Mouse (Mus musculus): ENCODE results near the gene Cmtr1.

Cmtr1 gene

DNA sequence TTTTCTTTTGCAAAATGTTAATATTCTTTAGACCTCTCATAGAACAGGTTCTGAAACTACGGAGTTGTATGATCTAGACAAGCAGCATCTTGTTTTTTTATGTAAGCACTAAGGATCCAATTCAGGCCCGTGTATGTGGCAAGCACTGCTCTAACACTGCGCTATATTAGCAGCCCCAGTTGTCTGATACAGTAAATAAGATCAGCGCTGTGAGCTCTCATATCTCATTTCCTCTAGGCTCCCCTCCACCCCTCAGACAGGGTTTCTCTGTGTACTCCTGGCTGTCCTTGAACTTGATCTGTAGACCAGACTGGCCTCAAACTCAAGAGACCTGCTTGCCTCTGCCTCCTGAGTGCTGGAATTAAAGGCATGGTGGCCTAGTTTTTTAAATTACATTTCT is 8.6 kb downstream of the Cmtr1 start:
- no peak for DNase-seq (ENCODE audit: low spot score in 2 of 2)

GRCm38 (mm10) chr17:29669936-29670335 is 9.5 kb downstream of the Cmtr1 start:
- DNase-seq (ENCODE audit: low spot score in 2 of 2): no peak

DNA sequence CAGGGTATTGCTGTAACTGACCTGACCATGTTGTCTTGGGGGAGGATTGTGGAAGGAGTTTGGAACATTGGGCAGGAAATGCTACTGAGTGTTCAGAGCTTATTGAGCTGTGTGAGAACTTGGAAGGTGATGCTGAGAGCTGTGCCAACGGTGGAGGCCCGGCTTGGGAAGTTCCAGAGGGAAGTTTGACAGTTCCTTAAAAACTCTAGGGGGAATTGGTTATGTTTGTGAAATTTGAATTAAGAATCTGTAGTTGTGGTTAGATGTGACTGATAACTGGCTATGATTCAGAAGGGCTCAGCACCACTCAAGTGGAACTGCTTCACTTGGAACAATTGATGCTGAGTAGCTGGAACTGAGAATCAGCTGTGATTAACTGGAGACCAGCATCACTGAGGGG is 10.6 kb downstream of the Cmtr1 start:
- DNase-seq (ENCODE audit: low spot score in 2 of 2): no peak

- DNase-seq (ENCODE audit: low spot score in 2 of 2): no peak
Measured at GRCm38 (mm10) chr17:29673325-29673724, 12.9 kb downstream of the Cmtr1 start.

- DNase-seq (ENCODE audit: low spot score in 2 of 2): no peak
Measured at GRCm38 (mm10) chr17:29678526-29678925, 18.1 kb downstream of the Cmtr1 start.

DNA sequence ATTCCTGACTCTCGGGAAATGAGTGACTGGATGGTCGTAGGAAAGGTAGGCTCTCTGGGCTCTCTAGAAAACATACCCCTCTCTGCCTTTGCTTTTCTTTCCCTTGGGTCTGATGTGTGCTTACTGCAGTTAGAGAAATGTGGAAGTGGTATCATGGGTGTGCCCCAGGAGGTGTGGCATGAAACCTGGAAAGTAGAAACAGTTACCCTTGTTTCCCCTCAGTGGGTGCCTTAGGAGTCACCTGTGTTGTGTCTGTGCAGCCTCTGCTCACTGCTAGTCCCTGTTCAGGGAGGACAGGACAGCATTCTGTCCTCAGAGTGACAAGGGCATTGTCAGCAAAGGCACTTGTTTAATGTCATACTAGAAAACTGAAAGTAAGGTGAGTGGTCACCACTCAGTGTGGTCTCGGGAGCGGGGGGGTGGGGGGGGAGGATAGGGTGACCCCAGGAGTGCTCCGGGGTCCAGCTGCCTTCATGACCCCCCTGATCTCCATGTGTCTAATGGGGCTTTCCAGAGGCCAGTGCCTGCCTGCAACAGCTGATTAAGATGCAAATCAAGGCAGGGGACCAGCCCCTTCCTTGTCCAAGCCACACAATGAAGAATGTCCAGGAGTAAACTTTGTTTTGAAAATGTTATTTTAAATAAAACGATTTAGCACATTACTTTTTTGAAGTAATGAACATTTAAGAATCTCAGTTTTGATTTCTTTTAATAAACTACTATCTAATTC is 18.8 kb downstream of the Cmtr1 start:
- no peak for DNase-seq (ENCODE audit: low spot score in 2 of 2)

DNA sequence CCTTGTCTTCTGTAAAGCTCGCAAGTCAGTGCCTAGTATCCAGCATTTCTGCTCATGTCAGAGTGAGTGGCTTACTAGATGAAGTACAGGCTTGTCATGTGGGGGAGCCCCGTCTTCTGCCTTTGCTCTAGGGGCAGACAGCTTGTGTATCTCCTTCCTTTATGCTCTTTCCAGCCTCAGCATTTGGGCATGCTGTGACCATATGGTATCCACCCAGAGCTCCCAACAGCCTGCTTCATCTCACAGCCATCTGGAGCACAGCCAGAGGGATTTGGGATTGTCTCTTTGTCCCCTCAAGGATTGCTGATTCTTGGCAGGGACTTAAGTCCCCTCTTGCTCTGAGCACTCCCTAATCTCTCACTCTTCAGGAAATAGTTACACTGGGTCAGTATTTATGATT is 19.8 kb downstream of the Cmtr1 start:
- no peak for DNase-seq (ENCODE audit: low spot score in 2 of 2)

GRCm38 (mm10) chr17:29680921-29681320 is 20.5 kb downstream of the Cmtr1 start:
- DNase-seq (ENCODE audit: low spot score in 2 of 2): no peak

DNA sequence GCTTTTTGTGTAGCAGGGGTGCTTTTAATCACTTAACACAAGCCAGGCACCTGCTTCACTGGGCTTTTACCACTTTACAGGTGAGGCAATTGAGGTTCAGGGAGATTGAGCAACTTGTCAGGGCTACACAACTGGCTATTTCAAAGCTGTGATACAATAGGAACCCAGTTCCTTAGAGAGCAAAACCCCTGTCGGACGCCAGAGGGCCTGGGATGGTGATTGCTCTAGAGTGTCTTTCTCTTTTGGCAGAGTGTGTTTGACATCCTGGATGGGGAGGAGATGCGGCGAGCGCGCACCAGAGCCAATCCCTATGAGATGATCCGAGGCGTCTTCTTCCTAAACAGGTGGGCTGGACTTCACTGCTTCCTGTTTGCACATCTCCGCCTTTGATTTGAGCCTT is 21.3 kb downstream of the Cmtr1 start:
- DNase-seq (ENCODE audit: low spot score in 2 of 2): no peak

DNA sequence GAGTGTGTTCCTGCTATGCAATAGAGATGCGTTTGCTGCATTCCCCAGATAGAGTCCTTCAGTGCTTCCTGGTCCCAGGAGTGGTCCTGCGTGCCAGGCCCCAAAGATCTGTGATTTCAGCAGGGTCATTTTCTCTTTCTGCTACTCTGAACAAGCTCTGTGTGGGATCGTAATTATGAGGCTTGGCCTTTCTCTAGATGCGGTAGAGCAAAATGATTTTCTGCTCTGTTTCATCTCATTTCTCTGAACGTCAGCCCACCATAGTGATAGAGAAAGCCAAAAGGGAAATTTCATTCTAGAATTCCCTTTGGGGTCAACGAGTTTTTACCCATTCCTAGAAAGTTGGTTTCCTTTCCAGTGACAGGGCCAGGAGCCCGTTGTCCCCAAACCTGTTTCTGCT is 21.9 kb downstream of the Cmtr1 start:
- DNase-seq (ENCODE audit: low spot score in 2 of 2): no peak

- DNase-seq (ENCODE audit: low spot score in 2 of 2): no peak
Measured at GRCm38 (mm10) chr17:29683127-29683526, 22.7 kb downstream of the Cmtr1 start.

- no peak for DNase-seq (ENCODE audit: low spot score in 2 of 2)
Measured at GRCm38 (mm10) chr17:29684275-29684674, 23.9 kb downstream of the Cmtr1 start.

- DNase-seq (ENCODE audit: low spot score in 2 of 2): no peak
Measured at GRCm38 (mm10) chr17:29686771-29687170, 26.4 kb downstream of the Cmtr1 start.

GRCm38 (mm10) chr17:29687373-29687772 is 27.0 kb downstream of the Cmtr1 start:
- DNase-seq (ENCODE audit: low spot score in 2 of 2): no peak

GRCm38 (mm10) chr17:29688610-29689009 is 28.2 kb downstream of the Cmtr1 start:
- no peak for DNase-seq (ENCODE audit: low spot score in 2 of 2)

DNA sequence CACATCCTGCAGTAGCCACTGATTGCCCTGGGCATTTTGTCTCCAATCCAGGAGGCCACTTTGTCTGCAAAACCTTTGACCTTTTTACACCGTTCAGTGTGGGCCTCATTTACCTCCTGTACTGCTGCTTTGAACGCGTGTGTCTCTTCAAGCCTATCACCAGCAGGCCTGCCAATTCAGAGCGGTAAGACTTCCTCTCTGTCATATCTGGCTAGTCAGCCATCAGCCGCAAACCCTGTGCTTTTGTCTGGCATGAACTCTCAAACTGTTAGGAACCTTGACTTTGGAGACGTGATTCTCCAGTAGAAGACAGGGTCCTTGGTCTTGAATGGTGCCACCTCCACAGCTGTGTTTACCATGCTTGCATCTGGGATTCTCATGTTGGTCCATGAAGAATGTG is 29.9 kb downstream of the Cmtr1 start:
- no peak for DNase-seq (ENCODE audit: low spot score in 2 of 2)

GRCm38 (mm10) chr17:29692827-29693226 is 32.4 kb downstream of the Cmtr1 start:
- no peak for DNase-seq (ENCODE audit: low spot score in 2 of 2)

- no peak for DNase-seq (ENCODE audit: low spot score in 2 of 2)
Measured at GRCm38 (mm10) chr17:29693571-29693970, 33.2 kb downstream of the Cmtr1 start.

GRCm38 (mm10) chr17:29694516-29694915 is 34.1 kb downstream of the Cmtr1 start:
- no peak for DNase-seq (ENCODE audit: low spot score in 2 of 2)

GRCm38 (mm10) chr17:29696940-29697339 is 36.5 kb downstream of the Cmtr1 start:
- no peak for DNase-seq (ENCODE audit: low spot score in 2 of 2)

DNA sequence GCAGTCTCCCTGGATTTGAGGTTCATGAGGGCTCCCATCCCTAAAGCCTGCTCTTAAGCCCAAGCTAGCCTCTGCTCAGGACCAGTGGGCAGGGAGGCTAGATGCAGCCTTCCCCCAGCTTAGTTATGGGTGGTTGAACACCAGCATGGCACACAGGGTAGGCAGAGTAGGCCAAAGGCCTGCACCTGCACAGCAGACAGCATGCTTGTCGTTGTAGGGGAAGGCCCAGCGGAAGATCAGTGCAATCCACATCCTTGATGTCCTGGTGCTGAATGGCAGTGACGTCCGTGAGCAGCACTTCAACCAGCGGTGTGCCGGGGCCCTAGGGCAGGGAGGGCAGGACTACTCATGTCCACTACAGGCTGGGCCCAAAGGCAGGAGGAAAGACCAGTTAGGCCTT is 38.0 kb downstream of the Cmtr1 start:
- no peak for DNase-seq (ENCODE audit: low spot score in 2 of 2)

GRCm38 (mm10) chr17:29700573-29700972 is 40.2 kb downstream of the Cmtr1 start:
- no peak for DNase-seq (ENCODE audit: low spot score in 2 of 2)

DNA sequence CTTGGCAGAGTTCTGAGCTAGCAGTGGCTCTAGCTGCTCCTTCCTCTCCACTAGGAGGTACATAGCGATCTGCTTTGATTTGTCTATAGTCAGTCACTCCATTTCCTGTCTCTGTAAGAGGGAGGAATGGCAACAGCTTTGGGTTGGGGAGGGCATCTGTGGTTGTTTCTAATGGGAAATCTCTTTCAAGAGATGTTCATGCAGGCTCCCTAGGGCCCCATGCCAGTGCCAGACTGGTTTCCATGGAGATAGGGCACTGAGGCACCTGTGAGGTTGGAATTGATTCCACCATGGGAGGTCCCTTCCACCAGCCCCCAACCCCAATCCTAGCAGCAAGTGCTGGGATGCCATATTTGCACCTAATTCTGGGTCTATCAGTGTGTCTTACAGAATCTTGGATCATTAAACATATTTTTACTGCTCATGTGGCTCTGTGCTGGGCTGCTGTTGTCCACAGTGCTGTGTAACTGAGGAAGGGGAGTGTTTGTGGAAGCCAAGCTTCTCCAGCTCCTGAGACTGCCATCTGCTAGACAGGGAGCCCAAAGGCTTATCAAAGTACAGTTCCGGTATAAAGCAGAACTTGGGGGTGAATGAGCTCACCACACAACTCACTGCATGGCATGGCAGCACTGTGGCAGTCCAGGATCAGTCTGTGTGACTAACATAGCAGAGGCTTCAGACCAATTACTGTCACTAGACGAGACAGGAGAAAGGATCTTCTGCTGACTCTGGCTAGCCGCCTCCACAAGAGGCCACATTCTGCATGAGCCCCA is 42.7 kb downstream of the Cmtr1 start:
- no peak for DNase-seq (ENCODE audit: low spot score in 2 of 2)

Measured in urinary bladder, adult 18-20 months (tissue).